Mouse (Mus musculus) retina, adult 2 months (tissue): ENCODE measurements around the gene Socs1.
A peak's percentile ranks its signal among the peaks of the same experiment; 100 is the strongest.

Experiments used
- DNase-seq: peaks from one replicate; pipeline ENCODE4 v3.0.0-alpha.2; 2012; ENCODE audit warnings: low read depth, low spot score

Socs1 gene

GRCm38 (mm10) chr16:10763540-10764264 is 21.6 kb downstream of the Socs1 start:
- no peak for DNase-seq

GRCm38 (mm10) chr16:10762569-10763180 is 22.7 kb downstream of the Socs1 start:
- DNase-seq = no peak

GRCm38 (mm10) chr16:10761182-10761581 is 24.2 kb downstream of the Socs1 start:
- DNase-seq = no peak

- no peak for DNase-seq
Measured at GRCm38 (mm10) chr16:10756168-10756567, 29.2 kb downstream of the Socs1 start.

GRCm38 (mm10) chr16:10754521-10755296 is 30.6 kb downstream of the Socs1 start:
- peak; percentile 2 for DNase-seq

GRCm38 (mm10) chr16:10749824-10750223 is 35.5 kb downstream of the Socs1 start:
- no peak for DNase-seq

- no peak for DNase-seq
Measured at GRCm38 (mm10) chr16:10749226-10749625, 36.1 kb downstream of the Socs1 start.

GRCm38 (mm10) chr16:10741082-10741481 is 44.3 kb downstream of the Socs1 start:
- DNase-seq = no peak

GRCm38 (mm10) chr16:10739854-10740398 is 45.4 kb downstream of the Socs1 start:
- no peak for DNase-seq

GRCm38 (mm10) chr16:10738866-10739265 is 46.5 kb downstream of the Socs1 start:
- DNase-seq = no peak

GRCm38 (mm10) chr16:10737571-10737970 is 47.8 kb downstream of the Socs1 start:
- no peak for DNase-seq

- no peak for DNase-seq
Measured at GRCm38 (mm10) chr16:10736364-10736763, 49.0 kb downstream of the Socs1 start.

GRCm38 (mm10) chr16:10735781-10736180 is 49.6 kb downstream of the Socs1 start:
- no peak for DNase-seq

GRCm38 (mm10) chr16:10732421-10732820 is 52.9 kb downstream of the Socs1 start:
- DNase-seq = no peak
